Mouse (Mus musculus): ENCODE data around the gene Ikzf4. TPM values are rescaled to one million over a fixed set of nuclear protein-coding genes. Genes with fewer than 3 reads are reported as not detected.
"Not testable (repeated sequence)": the region's sequence is repeated elsewhere in the genome, so short reads cannot be mapped to it uniquely, and the experiment has no call there.

The Ikzf4 gene
- total RNA-seq, 2 experiments from 2014 or later, result 1.5 to 2.2 TPM

DNA sequence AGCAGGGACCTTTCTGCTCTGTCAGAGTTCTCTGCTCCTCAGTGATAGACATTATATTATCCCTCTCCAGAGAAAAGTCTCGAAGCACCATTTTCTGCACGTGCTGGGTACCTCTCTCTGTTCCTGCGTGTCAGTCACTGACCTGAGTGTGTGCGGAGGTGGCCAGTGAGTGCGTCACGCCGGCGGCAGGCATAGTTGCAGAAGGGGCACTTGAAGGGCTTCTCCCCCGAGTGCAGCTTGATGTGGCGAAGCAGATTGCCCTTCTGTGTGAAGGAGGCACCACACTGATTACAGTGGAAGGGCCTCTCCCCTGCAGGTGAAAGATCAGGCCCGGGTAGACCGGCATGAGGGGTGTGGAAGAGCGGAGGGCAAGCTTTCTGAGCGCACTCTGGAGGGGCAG lies 5.8 kb downstream of the Ikzf4 start:
- DNase-seq, result no peak

DNA sequence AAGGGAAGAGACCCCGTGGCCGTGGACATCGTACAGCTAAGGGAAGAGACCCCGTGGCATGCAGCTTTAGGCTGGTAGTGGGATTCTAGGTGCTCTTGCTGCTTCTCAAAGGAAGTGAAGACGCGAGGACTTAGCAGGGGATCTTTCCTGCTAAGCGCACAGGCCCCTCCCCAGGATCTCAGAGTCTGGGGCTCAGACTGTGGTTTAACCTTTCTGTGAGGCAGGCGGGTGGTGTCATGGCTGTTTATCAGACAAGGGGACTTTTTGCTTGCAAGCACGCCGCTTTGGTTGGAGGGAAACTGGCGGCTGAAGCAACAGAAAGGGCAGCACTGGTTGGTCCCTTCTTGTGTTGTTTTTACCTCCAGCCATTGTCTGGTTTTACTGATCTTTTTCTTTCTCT lies 8.8 kb downstream of the Ikzf4 start:
- DNase-seq, result no peak

GRCm38 (mm10) chr10:128636561-128636960 lies 9.2 kb downstream of the Ikzf4 start:
- no peak for DNase-seq

GRCm38 (mm10) chr10:128635697-128636096 lies 10.1 kb downstream of the Ikzf4 start:
- DNase-seq, result no peak

GRCm38 (mm10) chr10:128631571-128631970 lies 14.2 kb downstream of the Ikzf4 start:
- no peak for DNase-seq

DNA sequence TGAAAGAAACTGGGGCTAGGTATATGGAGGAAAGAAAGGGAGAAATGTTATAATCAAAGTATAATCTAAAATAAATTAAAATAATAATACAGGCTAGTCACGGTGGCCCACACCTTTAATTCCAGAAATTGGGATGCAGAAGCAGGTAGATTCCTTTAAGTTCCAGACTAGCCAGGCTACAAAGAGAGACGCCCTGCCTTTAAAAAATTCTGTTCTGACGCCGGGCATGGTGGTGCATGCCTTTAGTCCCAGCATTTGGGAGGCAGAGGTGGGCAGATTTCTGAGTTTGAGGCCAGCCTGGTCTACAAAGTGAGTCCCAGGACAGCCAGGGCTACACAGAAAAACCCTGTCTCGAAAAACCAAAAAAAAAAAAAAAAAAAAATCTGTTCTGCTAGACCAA lies 15.5 kb downstream of the Ikzf4 start:
- DNase-seq, result not testable (repeated sequence)

DNA sequence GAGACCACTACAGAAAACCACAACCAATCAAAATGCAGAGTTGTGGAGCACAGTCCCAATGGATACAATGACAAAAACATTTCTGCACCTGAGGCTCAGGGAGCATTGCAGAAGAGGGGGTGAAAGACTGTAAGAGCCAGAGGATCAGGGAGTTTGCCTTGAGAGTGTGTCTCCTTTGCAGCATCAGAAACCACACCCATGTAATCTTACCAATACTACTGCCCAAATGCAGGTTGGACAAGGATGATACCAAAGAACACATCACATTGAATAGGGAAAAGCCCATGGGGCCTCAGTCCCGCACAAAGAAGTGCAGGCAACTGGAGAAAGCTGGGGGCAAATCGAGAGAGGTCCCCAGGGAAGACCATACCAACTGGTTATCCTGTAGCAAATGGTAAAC lies 16.0 kb downstream of the Ikzf4 start:
- DNase-seq, result no peak

- no peak for DNase-seq
Measured at GRCm38 (mm10) chr10:128627398-128628317, 18.1 kb downstream of the Ikzf4 start.

DNA sequence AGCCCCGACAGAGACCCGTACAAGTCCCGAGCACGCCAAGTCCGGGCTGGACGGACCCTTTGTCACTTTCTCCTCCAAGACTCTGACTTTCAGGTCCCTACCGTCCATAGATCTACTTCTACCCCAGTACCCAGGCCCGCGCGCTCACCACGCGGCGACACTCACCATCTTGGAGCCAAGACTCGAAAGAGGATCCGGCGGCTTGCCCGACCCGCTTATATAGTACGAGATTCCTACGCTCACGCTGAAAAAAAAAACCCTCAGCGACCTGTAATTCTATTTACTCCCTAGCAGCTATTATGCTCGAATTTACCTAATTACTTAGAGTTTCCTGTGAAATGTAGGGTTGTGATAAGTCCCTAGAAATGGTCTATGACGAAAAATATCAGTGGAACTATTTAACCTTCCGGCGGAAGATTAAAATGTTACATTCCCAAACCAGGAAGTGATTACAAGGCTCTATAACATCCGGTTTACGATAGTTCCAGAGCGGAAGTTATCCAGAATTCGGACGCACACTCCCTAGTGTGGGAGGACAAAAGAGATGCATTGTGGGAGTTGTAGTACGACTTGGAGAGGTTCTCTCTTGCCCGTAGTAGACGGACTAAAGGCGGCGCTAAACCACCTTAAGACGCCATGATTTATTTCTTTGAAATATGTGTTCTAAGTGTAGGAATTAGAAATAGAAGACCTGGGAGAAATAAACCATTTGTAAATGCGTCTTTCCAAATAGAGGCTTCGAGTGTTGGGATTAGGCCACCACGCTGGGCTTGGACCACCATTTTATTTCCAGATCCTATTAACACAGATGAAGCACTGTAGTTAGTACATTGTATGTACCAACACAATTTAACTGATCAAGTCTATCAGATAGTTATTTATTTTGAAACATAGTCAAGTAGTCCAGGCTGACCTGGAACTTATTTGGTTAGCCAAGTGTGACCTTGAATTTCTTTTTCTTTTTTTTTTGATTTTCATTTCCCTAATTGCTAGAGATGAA lies 19.2 kb downstream of the Ikzf4 start, which contains the start of gene Rps26:
Rps26 (minus strand) TSS at position 437 of the 1,000 bp plus-strand sequence.
- DNase-seq, result peak; percentile 85

DNA sequence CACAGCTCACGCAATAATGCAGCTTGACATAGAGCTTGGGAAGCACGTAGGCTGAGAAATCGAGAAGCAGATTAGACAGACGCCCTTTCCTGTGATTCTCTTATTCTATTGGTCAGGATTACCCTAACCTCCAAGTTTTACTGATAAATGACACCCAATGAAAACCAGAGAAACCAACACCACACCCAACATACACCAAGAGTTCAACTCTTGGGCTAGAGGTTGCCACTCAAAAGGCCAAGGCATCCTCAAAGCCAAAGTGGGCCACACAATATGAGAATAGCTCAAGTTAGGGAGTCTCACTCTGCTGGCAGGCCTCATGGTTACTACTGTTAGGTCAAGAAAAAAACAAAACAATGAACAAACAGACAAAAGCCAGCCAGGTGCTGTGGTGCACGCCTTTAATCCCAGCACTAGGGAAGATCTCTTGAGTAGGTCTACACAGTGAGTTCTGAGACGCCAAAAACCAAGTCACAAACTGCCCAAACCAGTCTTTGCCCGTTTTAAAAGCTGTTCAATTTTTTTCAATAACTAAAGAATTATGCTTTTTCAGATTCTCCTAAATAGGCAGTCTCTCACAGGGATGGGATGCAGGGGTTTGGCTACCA lies 20.4 kb downstream of the Ikzf4 start:
- DNase-seq, result no peak

- DNase-seq, result not testable (repeated sequence)
Measured at GRCm38 (mm10) chr10:128623106-128623613, 22.6 kb downstream of the Ikzf4 start.

- DNase-seq, result no peak
Measured at GRCm38 (mm10) chr10:128622702-128623101, 23.1 kb downstream of the Ikzf4 start.

GRCm38 (mm10) chr10:128621986-128622520 lies 23.7 kb downstream of the Ikzf4 start:
- DNase-seq, result no peak

DNA sequence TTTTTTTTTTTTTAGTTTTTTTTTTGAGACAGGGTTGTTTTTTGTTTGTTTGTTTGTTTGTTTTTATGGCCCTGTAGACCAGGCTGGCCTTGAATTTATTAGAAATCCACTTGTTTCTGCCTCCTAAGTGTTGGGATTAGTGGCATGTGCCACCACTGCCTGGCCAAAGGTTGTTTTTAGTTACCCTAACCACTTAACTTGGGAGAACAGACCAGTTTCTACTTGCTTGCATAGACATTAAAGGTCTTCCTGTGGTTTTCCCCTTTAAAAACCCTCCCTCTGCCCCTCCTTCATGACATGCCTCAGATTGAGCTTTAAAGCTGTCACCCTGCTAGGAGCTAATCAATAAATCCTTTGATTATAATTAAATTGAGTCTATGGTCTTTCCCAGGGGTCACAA lies 25.6 kb downstream of the Ikzf4 start:
- no peak for DNase-seq

DNA sequence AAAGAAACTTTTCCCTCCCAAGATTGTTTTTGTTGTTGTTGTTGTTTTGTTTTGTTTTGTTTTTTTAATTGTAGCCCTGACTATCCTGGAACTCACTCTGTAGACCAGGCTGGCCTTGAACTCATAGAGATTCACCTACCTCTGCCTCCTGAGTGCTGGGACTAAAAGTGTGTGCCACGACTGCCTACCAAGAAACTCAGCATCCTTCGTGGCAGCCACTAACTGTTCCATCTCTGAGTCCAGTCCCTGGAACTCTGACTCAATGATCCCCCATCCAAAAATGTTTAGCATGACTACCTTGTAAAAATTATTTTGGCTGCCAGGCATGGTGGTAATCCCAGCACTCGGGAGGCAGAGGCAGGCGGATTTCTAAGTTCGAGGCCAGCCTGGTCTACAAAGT lies 26.6 kb downstream of the Ikzf4 start:
- DNase-seq, result not testable (repeated sequence)

GRCm38 (mm10) chr10:128618570-128618969 lies 27.2 kb downstream of the Ikzf4 start:
- DNase-seq, result no peak

DNA sequence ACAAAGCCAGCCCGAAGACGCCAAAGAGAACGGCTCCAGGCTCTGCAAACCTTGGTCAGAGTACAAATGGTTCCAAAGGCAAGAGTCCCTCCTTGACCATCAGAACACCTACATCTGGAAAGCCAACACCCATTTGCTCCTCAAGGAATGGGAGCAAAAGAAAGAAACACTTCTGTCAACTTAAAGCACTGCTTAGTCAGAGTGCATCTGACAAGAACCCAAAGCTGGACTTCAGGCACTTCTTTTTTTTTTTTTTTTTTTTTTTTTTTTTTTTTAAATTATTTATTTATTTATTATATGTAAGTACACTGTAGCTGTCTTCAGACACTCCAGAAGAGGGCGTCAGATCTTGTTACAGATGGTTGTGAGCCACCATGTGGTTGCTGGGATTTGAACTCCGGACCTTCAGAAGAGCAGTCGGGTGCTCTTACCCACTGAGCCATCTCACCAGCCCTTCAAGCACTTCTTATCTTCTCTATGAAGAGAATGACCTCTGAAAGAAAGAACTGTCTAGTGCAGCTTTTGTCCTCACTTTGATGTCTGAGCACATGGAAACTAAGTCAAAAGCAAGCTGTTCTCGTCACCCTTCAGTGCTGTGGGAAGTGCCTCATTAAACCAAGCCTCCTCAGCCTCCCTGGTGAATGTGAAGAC lies 29.9 kb downstream of the Ikzf4 start:
- DNase-seq, result not testable (repeated sequence)

DNA sequence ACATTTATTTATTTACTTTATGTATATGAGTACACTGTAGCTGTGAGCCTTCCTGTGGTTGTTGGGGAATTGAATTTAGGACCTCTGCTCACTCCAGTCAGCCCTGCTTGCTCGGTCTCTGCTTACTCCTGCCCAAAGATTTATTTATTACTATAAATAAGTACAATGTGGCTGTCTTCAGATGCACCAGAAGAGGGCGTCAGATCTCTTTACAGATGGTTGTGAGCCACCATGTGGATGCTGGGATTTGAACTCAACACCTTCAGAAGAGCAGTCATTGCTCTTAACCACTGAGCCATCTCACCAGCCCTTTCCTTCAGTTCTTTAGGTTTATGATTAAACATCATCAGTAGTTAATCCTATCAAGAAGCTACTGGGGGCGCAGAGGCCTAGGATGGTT lies 30.9 kb downstream of the Ikzf4 start:
- no peak for DNase-seq

- not testable (repeated sequence) for DNase-seq
Measured at GRCm38 (mm10) chr10:128613820-128614219, 32.0 kb downstream of the Ikzf4 start.

GRCm38 (mm10) chr10:128613154-128613440 lies 32.7 kb downstream of the Ikzf4 start:
- DNase-seq, result no peak

DNA sequence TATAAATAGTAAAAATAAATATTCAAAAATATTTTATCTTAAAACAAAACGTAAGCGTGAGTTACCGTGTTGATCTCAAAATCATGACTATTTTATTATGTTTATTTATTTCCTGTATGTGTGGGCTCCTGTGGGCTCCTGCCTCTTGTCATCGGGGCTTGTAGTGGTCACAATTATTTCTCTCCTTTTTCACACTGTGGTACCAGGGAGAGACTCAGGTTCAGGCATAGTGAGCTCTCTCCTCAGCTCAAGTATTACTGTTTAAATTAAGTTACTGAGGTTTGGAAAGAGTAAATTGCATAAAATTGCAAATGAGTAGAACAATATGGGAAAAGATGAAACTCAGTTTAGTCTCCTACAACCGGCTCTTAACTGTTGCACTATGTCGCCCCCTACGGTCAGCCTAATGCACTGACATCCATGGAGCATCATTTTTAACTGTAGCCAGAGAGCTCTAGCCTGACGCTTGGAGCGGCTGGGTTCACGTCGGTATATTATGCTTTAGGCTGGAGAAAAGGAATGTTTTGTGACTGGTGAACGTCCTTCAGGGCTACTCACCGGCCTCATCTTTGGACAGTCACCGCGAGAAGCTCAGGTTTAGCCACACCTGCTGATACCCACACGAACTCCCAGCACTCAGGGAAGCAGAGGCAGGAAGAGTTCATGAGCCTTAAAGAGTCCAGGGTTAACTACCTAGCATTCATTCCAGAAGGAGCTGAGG lies 33.2 kb downstream of the Ikzf4 start:
- DNase-seq, result peak; percentile 78 to 86

Measured in adrenal gland, postnatal 36 days (tissue).